Mouse (Mus musculus) urinary bladder, adult 2 months (tissue): ENCODE data around the gene Orai2. TPM values are rescaled to one million over a fixed set of nuclear protein-coding genes. Genes with fewer than 3 reads are reported as not detected.
"Not testable (repeated sequence)": the region's sequence is repeated elsewhere in the genome, so short reads cannot be mapped to it uniquely, and the experiment has no call there.

Experiments used
- DNase-seq: peaks from one replicate; pipeline ENCODE4 v3.0.0; 2022; ENCODE audit warnings: low spot score
- polyA plus RNA-seq: library from polyadenylated mRNA; depleted of rRNA; stranded (reverse); fragments of >200 nt; gene quantifications from 2 replicates; pipeline ENCODE4 v1.2.3, GENCODE M21; 2012; rRNA removed

The Orai2 gene
- polyA plus RNA-seq = 9.8 and 10.8 TPM in 2 replicates

DNA sequence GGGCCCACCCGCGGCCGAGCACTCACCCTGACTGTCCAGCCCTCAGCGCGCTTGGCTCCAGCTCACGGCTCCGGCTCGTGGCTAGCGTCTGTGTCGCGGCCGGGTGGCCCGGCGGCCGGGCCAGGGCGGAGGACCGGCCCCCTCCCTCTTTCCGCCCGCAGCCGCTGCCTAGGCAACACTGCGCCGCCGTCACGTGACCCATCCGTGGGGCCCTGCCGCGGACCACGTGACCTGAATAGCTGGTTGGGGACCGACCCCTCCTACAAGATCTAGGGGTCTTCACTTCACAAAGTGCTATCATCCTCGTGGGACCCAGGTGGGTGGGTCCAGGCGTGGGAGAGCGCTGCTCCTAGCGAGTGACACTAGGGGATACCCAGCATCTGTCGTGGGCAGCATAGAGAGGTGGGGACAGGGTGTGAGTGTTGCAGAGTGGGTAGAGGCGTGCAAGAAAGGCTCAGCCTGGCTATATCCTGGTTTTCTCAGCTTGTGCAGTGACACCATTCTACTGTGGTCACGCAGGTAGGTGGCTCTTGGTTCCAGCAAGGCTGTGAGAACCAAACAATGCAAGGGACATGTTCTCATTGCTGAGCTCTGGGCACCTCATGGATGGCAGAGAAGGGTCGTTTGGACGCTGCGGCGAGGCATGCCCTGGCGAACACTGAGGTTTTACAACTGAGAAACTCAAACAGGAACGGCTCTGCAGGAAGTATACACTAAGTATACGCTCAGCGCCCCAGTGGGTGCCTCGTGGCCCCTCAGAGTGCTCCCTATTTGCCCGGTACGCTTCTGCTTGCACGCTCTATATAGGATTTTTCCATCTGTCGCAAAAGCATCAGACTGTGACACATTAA lies at the start of gene Orai2:
Gene Orai2 (minus strand): TSS at position 202 of the 851 bp plus-strand sequence.
- DNase-seq = peak; percentile 68

DNA sequence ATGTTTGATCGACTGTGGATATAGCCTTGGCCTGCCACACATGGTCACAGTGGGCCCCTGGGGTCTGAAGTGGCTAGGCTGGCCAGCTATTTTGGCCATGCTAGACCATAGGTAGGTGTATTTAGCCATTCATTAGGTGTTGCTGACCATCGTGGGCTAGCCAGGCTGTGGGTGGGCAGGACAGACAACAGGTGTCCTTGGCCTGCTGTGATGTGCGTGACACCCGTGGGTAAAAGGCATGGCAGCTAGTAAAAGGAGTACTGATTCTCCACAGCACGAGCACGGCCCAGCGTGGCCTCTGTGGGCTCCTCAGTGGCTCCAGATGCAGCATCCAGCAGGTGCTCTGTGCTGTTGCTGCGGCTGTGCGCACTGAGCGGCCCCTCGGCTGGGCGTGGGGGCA lies 48.1 kb upstream of the Orai2 start:
- no peak for DNase-seq

DNA sequence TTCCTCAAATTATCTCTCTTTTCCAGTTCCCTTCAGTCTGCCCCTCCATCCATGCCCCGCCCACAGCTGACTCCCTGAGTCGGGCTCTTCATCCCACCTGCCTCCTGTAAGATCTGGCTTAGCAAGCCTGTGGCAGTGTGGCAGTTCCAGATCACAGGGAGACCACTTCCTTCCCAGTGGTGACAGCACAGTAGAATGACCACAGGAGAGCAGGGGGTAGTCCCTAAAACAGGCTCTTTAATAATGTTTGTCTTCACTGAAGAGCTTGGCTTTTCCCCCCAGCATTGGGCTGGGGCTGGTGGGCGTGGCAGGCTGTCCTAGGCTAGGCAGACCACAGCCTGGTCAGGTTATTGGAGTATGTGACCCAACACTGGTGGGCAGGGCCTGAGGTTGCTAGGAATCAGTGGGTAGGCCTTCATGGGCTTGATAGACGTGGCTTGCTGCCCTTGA lies 47.4 kb upstream of the Orai2 start:
- no peak for DNase-seq

GRCm38 (mm10) chr5:136217004-136217665 lies 46.6 kb upstream of the Orai2 start:
- no peak for DNase-seq

DNA sequence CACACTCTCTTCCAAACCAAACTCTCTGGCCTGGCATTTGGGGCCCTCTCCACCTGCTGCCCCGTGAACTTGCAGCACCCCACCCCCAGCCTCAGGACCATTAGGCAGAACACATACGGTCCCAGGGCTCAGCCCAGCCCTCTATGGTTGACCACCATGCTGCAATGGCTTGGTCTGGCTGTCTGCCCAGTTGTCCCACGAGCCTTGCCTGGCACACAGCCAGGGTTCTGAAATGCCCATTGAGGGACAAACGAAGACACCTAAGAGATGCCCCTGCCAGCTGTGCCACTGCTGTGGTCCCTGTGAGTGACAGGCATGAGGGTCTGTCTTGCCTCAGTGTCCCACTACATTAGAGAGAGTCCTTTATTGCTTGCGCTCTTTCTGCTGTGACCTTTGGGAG lies 45.4 kb upstream of the Orai2 start:
- DNase-seq = no peak

GRCm38 (mm10) chr5:136215211-136215610 lies 44.7 kb upstream of the Orai2 start:
- no peak for DNase-seq

- DNase-seq = no peak
Observed at GRCm38 (mm10) chr5:136213716-136214115, 43.2 kb upstream of the Orai2 start.

DNA sequence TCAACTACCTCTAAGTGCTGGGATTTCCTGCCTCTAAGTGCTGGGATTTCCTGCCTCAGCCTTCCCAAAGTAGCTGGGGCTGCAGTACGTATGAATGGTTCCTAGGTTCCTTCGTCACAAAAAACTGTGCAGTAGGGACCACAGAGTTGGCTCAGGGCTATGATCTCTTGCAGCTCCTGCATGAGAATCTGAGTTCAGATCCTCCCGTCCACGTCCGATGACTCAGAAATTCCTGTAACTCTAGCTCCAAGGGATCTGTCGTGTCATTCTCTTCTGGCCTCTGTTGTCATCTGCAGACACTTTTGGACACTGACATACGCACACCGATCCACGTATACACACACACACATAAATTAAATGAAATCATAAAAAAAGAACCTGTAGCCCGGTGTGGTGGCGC lies 42.2 kb upstream of the Orai2 start:
- no peak for DNase-seq

GRCm38 (mm10) chr5:136211341-136212102 lies 41.0 kb upstream of the Orai2 start:
- DNase-seq = not testable (repeated sequence)

GRCm38 (mm10) chr5:136210549-136210948 lies 40.0 kb upstream of the Orai2 start:
- DNase-seq = no peak

GRCm38 (mm10) chr5:136201832-136202231 lies 31.3 kb upstream of the Orai2 start:
- DNase-seq = no peak

- DNase-seq = no peak
Observed at GRCm38 (mm10) chr5:136199526-136199925, 29.0 kb upstream of the Orai2 start.

GRCm38 (mm10) chr5:136198474-136199391 lies 28.2 kb upstream of the Orai2 start, which contains the start of gene Prkrip1:
Prkrip1 (minus strand) TSS chr5:136198963.
- peak; percentile 81 for DNase-seq

DNA sequence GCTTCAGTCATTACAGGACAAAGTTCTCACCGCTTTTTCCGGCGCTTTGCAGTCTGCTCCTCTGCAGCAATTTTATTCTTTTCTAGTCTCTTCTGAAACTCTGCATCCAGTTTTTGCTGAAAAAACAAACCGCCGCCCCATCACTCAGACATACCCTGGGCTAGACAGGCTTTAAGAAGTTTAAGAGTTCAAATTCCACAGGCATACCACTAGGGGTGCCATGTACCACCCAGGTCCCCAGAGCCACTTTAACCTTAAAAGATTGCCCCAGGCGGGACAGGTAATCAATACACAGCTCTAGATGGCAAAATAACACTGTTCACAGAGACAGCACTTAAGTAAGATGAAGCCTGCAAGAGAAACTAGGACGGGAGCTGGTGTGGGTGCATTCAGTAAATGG lies 21.4 kb upstream of the Orai2 start:
- no peak for DNase-seq

GRCm38 (mm10) chr5:136186723-136187122 lies 16.2 kb upstream of the Orai2 start:
- no peak for DNase-seq

GRCm38 (mm10) chr5:136183766-136184165 lies 13.3 kb upstream of the Orai2 start:
- DNase-seq = no peak

DNA sequence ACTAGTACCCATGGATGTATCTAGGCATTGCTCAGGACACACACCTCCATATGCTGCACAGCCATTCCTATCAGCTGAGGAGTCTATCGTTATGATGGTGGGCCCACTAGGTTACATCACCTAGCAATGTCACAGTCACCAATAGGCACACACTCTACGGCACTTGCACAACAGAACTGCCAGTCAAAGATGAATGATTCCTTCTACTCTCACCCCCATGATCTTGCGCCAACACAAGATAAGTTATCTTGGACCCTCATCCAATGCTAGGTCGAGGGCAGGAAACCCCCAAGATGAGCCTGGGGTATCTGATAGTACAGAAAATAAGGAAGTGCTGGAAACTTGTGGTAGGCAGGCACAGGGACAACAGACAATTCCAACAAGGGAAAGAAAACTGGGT lies 12.3 kb upstream of the Orai2 start:
- no peak for DNase-seq

- no peak for DNase-seq
Observed at GRCm38 (mm10) chr5:136182049-136182448, 11.5 kb upstream of the Orai2 start.

GRCm38 (mm10) chr5:136181197-136181596 lies 10.7 kb upstream of the Orai2 start:
- no peak for DNase-seq

DNA sequence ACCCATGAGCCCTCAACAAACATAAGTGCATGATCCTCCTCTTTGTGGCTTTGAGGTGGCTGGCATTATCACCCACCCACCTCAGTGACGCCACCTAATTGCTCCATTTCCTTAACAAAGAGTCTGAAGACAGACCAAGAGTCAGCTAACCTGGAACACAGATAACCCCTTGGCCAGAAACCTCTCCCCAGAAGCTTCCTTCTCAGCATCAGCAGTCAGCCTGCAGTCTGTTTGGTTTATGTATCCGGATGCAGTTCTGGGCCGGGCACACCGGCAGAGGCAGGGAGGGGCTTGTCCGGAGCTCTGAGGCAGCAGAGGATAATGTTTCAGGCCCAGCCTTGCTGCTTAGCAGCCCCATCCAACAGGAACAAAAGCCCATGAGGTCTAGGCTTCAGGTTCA lies 9.1 kb upstream of the Orai2 start:
- no peak for DNase-seq
